Mouse (Mus musculus): ENCODE measurements around the gene Il10rb. TPM values are rescaled to one million over a fixed set of nuclear protein-coding genes. Genes with fewer than 3 reads are reported as not detected.

Il10rb gene
- polyA plus RNA-seq, 1 experiment from 2014 or later: 25.0 TPM

DNA sequence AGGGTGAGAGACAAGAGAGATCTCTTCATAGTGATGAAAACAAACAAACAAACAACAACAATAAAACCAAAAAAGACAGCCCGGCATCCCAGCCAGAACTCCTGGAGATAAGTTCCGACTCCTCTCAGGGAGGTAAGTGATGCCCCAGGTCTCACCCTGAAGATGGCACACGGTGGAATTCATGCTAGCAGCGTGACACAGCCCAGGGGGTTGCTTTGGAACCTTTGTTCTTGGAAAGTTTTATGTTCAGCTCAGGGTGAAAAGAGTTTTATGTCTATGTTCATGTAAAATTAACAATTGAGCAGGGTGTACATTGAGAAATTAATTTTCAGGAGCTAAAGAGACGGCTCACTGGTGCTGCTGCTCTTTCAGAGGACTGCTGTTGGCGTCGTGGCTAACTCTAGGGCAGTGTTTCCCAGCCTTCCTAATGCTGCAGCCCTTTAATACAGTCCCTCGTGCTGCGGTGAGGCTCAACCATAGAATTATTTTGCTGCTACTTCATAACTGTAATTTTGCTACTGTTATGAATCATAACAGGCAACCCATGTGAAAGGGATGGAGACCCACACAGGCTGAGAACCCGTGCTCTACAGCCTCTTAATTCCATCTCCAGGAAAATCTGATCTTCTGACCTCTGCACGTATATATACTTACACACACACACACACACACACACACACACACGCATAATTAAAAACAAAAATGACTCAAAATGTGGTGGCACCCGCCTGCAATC is 59.7 kb downstream of the Il10rb start:
- Histone ChIP-seq H3K9ac (peak overlapping the region; percentile 96), H3K36me3 (peaks cover 32% of the 10 kb centered on the region), H3K9me3 (replicated peaks) (no peaks in the 10 kb centered on the region), H3K4me2 (peak overlapping the region; percentile 87), H3K4me3 (replicated peaks) (peak overlapping the region; percentile 80), H3K4me1 (replicated peaks) (peaks cover 59% of the 10 kb centered on the region), H3K27me3 (no peaks in the 10 kb centered on the region), H3K27ac (peak overlapping the region; percentile 97)
- ATAC-seq (ENCODE audit: low read depth) (peak; percentile 16; the same call in 1 of the 2 replicates), DNase-seq (no peak)
- 49% methylated on average over 13 of the region's 13 CpGs for WGBS (ENCODE audit: insufficient replicate concordance)

DNA sequence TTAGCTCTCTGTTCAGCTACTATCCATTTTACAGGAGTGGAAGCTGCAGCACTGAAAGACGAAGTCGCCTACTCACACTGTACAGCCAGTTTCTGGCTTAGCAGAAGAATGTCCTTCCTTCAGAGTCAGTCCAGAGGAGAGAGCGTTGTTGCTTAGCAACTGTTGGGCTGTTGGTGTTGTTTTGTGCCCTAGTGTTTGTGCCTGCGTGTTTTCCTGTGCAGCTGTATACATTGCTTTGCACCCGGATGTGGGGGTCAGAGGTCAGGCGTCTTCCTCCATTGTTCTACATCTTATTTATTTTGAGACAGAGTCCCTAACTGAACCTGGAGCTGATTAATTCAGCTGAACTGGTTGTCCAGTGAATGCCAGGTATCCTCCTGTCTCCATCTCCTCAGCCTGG is 60.6 kb downstream of the Il10rb start:
- Histone ChIP-seq H3K27ac (peak overlapping the region; percentile 97), H3K9ac (peak overlapping the region; percentile 96), H3K4me3 (replicated peaks) (peak overlapping the region; percentile 80), H3K9me3 (replicated peaks) (no peaks in the 10 kb centered on the region), H3K4me1 (replicated peaks) (peaks cover 60% of the 10 kb centered on the region), H3K36me3 (peaks cover 35% of the 10 kb centered on the region), H3K27me3 (no peaks in the 10 kb centered on the region), H3K4me2 (peak overlapping the region; percentile 87)
- DNase-seq (no peak), ATAC-seq (ENCODE audit: low read depth) (no peak)
- WGBS (ENCODE audit: insufficient replicate concordance): 69% methylated on average over 6 of the region's 6 CpGs

- Histone ChIP-seq H3K27ac (no peak overlapping the region), H3K9me3 (replicated peaks) (no peaks in the 10 kb centered on the region), H3K4me2 (no peak overlapping the region), H3K9ac (no peak overlapping the region), H3K4me1 (replicated peaks) (peaks cover 46% of the 10 kb centered on the region), H3K27me3 (no peaks in the 10 kb centered on the region), H3K4me3 (replicated peaks) (no peak overlapping the region), H3K36me3 (peaks cover 35% of the 10 kb centered on the region)
- 46% methylated on average over 3 of the region's 3 CpGs for WGBS (ENCODE audit: insufficient replicate concordance)
- no peak for ATAC-seq (ENCODE audit: low read depth)
- no peak for DNase-seq
Observed at GRCm38 (mm10) chr16:91470470-91470869, 64.5 kb downstream of the Il10rb start.

GRCm38 (mm10) chr16:91471481-91471880 is 65.5 kb downstream of the Il10rb start:
- no peak overlapping the region for H3K9ac ChIP-seq
- no peak overlapping the region for H3K4me2 ChIP-seq
- H3K27ac ChIP-seq: no peak overlapping the region; the same call in 1 of the 2 replicates
- H3K36me3 ChIP-seq: peaks cover 35% of the 10 kb centered on the region
- ATAC-seq (ENCODE audit: low read depth) (peak; percentile 49; the same call in 1 of the 2 replicates), DNase-seq (no peak)
- H3K4me3 ChIP-seq (replicated peaks): no peak overlapping the region
- no peaks in the 10 kb centered on the region for H3K9me3 ChIP-seq (replicated peaks)
- H3K27me3 ChIP-seq: no peaks in the 10 kb centered on the region
- WGBS (ENCODE audit: insufficient replicate concordance): 49% methylated on average over 6 of the region's 6 CpGs
- H3K4me1 ChIP-seq (replicated peaks): peaks cover 45% of the 10 kb centered on the region

Other genes starting within 250 kb of the Il10rb start
- gene Olig2, start 180.7 kb upstream of the Il10rb start, polyA plus RNA-seq (2015; fragmentation: Nextera tagmentation; extraction: Ambion mirVana): not detected in 2 replicates
- 0.13 TPM in 1 of 2 replicates, not detected in the other for gene Olig1, start 136.4 kb upstream of the Il10rb start, polyA plus RNA-seq (2015; fragmentation: Nextera tagmentation; extraction: Ambion mirVana)
- gene Ifnar2, start 33.4 kb upstream of the Il10rb start, polyA plus RNA-seq (2015; fragmentation: Nextera tagmentation; extraction: Ambion mirVana): 67.4 and 74.0 TPM in 2 replicates
- gene Gm21970, start 14.4 kb upstream of the Il10rb start, polyA plus RNA-seq (2015; fragmentation: Nextera tagmentation; extraction: Ambion mirVana): not detected in 2 replicates
- 18.0 and 19.1 TPM in 2 replicates for gene Ifnar1, start 79.1 kb downstream of the Il10rb start, polyA plus RNA-seq (2015; fragmentation: Nextera tagmentation; extraction: Ambion mirVana)
- gene Ifngr2, start 140.9 kb downstream of the Il10rb start, polyA plus RNA-seq (2015; fragmentation: Nextera tagmentation; extraction: Ambion mirVana): 15.4 and 18.1 TPM in 2 replicates
- 5.6 and 6.3 TPM in 2 replicates for gene Tmem50b, start 191.6 kb downstream of the Il10rb start, polyA plus RNA-seq (2015; fragmentation: Nextera tagmentation; extraction: Ambion mirVana)
- 1.4 and 2.5 TPM in 2 replicates for gene Dnajc28, start 212.9 kb downstream of the Il10rb start, polyA plus RNA-seq (2015; fragmentation: Nextera tagmentation; extraction: Ambion mirVana)
- 116 and 126 TPM in 2 replicates for gene Gart, start 240.8 kb downstream of the Il10rb start, polyA plus RNA-seq (2015; fragmentation: Nextera tagmentation; extraction: Ambion mirVana)
- gene Son, start 241.3 kb downstream of the Il10rb start, polyA plus RNA-seq (2015; fragmentation: Nextera tagmentation; extraction: Ambion mirVana): 47.8 and 49.8 TPM in 2 replicates

Measured in liver, embryonic 13.5 days (tissue).